Mouse (Mus musculus): ENCODE measurements around the gene Crlf1.

The Crlf1 gene

GRCm38 (mm10) chr8:70549412-70550184 is 56.6 kb downstream of the Crlf1 start:
- no peak for DNase-seq (ENCODE audit: low read depth, low spot score)

GRCm38 (mm10) chr8:70551558-70552161 is 58.7 kb downstream of the Crlf1 start:
- no peak for DNase-seq (ENCODE audit: low read depth, low spot score)

- no peak for DNase-seq (ENCODE audit: low read depth, low spot score)
Measured at GRCm38 (mm10) chr8:70552836-70553235, 59.9 kb downstream of the Crlf1 start.

Data from mesoderm, embryonic 11.5 days (tissue).